Mouse (Mus musculus): Measurements from ENCODE around the gene Cd47.
"Not testable (repeated sequence)": the region's sequence is repeated elsewhere in the genome, so short reads cannot be mapped to it uniquely, and the experiment has no call there.

Cd47 gene

GRCm38 (mm10) chr16:49787714-49788113 lies 12.6 kb upstream of the Cd47 start:
- no peak for DNase-seq (ENCODE audit: low read depth, low spot score)

GRCm38 (mm10) chr16:49790575-49791465 lies 9.5 kb upstream of the Cd47 start:
- DNase-seq (ENCODE audit: low read depth, low spot score), result no peak

DNA sequence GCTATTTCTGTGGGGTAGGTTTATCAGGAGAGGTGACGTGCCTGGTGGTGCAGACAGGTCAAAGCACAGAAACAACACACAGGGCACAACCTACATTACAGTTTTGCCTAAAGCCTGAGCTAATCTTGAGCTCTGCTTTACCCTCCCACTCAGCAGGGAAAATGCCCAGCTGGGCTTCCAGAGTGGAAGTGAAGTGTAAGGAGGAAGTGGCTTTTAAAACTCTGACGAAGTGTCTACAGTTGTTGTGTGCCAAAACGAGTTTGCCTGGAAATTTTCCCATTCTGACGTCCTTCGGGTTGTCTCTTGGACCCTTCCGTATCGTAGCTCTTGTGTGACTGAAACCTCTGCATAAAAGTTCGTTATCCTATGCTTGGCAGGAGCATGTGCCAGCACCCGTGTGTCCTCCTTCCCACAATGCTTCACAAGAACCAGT lies 7.9 kb upstream of the Cd47 start:
- DNase-seq (ENCODE audit: low read depth, low spot score), result no peak

DNA sequence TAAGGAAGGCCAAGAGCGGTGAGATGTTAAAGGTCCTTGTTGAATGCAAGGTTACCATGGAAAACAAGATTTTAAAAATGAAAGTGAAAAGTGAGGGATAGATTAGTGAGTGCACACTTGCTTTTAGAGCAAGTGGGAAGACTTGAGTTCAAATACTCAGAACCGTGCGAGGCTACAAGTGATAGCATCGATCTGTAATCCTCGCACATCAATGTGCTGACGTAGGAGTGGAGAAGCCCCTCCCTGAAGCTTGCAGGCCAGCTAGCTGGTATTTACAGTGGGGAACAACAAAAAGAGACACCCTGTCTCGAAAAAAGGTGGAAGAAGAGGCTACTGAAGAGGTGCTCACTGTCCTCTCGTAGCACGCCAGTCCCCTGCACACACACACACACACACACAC lies 6.7 kb upstream of the Cd47 start:
- no peak for DNase-seq (ENCODE audit: low read depth, low spot score)

DNA sequence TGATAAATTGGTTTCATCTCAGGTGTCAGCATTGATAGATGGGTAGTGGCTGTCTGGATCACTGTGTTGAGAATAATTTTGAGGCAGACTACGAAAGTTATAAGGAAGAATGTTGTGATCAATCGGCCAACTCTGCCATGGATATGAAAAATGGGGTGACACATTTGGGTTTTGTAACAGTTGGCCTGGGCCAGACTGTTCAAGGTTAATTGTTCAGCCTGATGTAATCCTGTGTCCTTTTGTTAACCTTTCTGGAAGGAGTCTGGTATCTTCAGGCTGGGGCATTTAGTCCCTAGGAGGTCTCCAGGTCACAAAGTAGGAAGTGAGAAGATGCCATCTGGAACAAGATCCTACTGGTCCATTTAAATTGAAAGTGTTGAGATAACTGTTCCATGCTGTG lies 4.1 kb upstream of the Cd47 start:
- DNase-seq (ENCODE audit: low read depth, low spot score), result no peak

DNA sequence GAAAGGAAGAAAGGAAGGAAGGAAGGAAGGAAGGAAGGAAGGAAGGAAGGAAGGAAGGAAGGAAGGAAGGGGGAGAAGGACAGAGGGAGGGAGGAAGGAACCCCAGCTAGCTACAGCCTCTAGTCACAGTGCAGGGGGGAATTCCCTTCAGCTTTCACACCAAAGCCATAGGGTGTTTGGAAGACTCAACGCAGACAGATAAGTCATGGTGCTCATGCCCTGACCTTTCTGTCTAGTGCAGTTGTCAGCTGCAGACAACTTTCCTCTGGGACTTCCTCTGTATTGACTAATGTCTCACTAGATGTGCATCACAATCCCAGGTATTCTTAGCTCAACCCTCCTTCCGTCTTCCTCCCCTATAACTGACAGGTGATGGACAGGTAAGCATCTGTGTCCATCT lies 3.4 kb upstream of the Cd47 start:
- no peak for DNase-seq (ENCODE audit: low read depth, low spot score)

- no peak for DNase-seq (ENCODE audit: low read depth, low spot score)
Observed at GRCm38 (mm10) chr16:49798790-49799189, 1.5 kb upstream of the Cd47 start.

DNA sequence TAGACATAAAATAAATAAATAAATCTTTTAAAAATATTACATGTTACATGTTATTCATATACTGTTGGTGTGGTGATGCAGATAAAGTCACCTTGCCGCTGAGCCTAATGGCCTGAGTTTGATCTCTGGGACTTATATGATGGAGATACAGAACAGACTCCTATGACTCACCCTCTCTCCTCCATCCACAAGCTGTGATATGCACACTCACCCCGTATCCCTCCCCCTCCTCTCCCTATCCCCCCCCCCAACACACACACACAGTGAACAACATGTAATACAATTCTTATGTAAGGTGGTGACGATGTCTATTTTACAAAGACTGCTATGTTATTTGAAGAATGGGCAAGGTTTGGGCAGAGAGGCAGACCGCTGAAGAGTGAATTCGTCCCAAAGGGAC lies 663 bp downstream of the Cd47 start:
- DNase-seq (ENCODE audit: low read depth, low spot score), result no peak

DNA sequence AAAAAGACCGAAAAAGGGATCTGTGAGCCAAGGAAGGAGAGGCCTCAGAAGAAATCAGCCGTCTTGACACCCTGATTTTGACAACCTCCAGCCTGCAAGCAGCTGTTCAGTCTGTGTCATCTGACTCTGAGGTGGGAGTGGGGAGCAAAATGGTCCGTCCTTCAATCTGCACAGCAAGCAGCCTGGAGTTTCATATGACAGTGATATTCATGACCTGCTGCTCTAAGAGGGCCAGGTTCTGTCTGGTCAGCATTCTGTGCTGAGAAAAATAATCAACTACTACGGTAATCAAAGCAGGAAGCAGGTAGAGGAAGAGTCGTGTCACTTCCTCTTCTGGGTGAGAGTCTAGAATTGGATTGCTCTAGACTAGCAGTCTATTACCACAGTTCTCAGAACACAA lies 1.1 kb downstream of the Cd47 start:
- no peak for DNase-seq (ENCODE audit: low read depth, low spot score)

DNA sequence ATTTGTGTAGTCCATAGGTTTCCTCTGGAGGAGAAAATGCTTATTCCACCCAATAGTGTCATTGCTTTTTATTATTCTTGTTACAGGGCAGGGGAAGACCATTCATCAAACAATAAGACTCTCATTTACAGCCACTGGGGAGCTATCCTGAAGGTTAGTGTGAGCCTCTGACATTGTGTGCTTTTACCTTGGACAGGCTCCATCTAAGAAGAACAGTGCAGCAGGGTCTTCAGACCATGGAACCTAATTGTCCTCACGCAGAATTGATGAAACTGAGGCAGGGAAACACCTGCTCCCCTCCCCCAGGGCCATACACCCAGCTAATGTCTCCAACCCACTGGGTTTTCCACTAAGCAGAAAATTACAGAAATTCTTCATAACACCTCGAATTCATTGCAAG lies 2.7 kb downstream of the Cd47 start:
- DNase-seq (ENCODE audit: low read depth, low spot score), result no peak

GRCm38 (mm10) chr16:49803932-49804461 lies 3.7 kb downstream of the Cd47 start:
- no peak for DNase-seq (ENCODE audit: low read depth, low spot score)

DNA sequence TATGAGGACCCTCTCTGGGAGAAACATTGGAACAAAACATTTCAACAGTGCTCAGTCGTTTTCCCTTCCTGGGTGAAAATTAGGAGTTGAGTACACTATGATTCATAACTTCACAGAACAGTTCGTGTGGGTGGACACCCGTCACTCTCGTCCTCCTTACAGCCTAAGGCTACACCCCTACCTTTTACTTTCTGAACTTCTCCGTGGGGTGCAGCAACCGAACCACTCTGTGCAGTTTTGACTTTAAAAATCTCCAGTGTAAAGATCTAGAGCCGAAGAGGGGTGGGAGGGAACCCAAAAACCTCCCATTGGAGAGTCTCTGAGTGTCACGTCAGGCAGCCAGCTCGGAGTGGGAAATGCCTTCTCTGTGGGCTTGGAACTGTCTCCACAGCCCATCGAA lies 6.6 kb downstream of the Cd47 start:
- no peak for DNase-seq (ENCODE audit: low read depth, low spot score)

GRCm38 (mm10) chr16:49807419-49807841 lies 7.1 kb downstream of the Cd47 start:
- no peak for DNase-seq (ENCODE audit: low read depth, low spot score)

DNA sequence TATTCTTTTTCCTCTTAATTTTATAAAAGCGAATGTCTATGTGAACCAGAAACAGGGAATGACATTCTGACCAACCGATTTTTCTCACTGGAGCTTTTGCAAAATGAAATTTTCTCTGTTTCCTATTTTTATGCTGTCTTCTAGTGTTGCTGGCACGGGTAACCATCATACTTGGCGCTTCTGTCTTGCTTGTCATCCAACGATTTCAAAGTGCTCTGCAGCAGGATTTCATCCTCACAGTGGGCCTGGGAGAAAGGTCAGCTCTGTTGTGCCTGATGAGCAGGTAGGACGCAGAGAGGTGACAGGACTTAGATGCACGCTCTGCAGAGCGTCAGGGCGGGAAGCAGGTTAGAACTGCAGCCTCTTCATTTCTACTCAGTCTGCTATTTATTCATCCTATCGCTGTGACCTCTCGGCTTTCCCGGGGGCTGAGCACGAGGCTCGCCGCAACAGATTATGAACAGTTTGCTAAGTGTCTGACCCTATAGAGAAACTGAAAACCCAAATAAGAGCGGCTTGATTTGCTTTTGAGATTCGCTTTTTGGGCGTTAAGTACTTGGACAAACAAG lies 7.6 kb downstream of the Cd47 start:
- no peak for DNase-seq (ENCODE audit: low read depth, low spot score)

GRCm38 (mm10) chr16:49811897-49812296 lies 11.6 kb downstream of the Cd47 start:
- no peak for DNase-seq (ENCODE audit: low read depth, low spot score)

GRCm38 (mm10) chr16:49812821-49813616 lies 12.7 kb downstream of the Cd47 start:
- DNase-seq (ENCODE audit: low read depth, low spot score), result no peak

DNA sequence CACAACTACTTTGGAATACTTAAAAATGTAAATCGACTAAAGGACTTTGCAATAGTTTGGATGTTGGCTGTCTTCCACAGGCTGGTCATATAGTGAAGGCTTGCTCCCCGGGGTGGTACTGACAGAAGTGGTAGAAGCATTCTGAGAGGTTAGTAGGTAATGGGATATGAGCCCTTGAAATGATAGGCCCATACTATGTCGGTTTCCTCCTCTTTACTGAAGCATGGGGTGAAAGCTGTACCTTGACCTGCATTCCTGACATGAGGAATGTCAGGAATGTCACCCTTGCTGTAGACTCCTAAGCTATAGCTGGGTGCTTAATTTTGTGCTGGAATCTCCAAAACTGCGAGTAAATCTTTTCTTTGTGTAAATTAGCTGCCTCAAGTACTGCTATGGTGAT lies 14.1 kb downstream of the Cd47 start:
- DNase-seq (ENCODE audit: low read depth, low spot score), result no peak

GRCm38 (mm10) chr16:49816889-49817288 lies 16.6 kb downstream of the Cd47 start:
- no peak for DNase-seq (ENCODE audit: low read depth, low spot score)

DNA sequence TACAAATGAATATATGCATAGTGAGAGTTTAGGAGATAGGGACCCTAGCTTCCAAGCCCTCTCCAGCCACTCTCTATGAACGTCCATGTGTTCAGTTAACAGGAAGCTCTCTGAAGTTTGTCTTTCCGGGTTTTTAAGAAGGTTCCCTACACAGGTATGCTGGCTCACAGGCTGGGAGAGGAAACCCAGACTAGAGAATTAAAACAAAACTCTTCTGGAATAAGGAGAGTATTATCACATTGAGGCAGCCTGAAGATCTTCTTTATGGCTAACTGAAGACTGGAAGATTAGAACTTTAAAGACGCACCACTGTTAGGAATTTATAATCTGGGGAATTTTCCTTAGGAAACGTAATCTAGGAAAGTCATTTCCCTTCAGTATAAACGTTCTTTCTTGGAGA lies 17.8 kb downstream of the Cd47 start:
- no peak for DNase-seq (ENCODE audit: low read depth, low spot score)

DNA sequence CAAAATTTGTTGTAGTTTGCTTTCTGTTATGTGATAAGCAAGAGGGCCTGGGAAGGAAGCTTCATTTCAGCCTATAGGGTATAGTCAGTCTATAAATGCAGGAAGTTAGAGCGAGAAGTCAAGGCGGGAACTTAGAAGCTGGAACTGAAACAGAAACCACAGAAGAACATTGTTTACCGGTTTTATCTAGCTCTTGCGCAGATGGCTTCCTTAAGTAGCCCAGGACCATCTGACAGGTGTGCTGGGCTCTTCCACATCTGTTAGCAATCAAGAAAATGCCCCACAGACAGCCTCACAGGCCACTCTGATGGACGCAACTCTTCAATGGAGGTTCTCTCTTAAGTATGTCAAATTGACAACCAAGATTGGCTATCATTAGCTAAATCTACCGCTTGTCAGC lies 18.3 kb downstream of the Cd47 start:
- no peak for DNase-seq (ENCODE audit: low read depth, low spot score)

DNA sequence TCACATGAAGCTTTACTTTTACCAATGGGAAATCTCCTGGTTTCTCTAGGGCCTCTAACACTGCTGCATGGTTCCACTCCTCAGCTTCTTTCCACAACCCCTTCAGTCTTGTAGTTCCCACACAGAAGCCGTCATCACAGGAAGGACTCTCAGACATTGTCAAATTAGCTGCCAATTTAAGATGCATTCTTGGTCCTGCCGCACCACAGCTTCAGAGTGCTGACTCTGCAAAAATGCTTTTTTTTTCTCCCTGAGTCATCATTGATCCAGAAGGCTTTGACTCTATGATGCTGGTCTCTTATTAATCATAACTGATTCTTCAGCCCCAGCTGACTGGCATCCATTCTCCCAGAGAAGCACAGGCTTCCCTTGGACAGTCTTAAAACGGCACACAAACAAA lies 19.2 kb downstream of the Cd47 start:
- no peak for DNase-seq (ENCODE audit: low read depth, low spot score)

GRCm38 (mm10) chr16:49830911-49831310 lies 30.6 kb downstream of the Cd47 start:
- not testable (repeated sequence) for DNase-seq (ENCODE audit: low read depth, low spot score)

All from embryo, embryonic 11.5 days (tissue).